Mouse (Mus musculus): ENCODE measurements at regions not wholly inside any gene's neighbourhood (a gene's known extent, or its start where the extent isn't known, plus 50 kb on each side); places are given as distances from the start of the nearest gene placed in this dataset.
A peak's percentile ranks its signal among the peaks of the same experiment; 100 is the strongest.

DNA sequence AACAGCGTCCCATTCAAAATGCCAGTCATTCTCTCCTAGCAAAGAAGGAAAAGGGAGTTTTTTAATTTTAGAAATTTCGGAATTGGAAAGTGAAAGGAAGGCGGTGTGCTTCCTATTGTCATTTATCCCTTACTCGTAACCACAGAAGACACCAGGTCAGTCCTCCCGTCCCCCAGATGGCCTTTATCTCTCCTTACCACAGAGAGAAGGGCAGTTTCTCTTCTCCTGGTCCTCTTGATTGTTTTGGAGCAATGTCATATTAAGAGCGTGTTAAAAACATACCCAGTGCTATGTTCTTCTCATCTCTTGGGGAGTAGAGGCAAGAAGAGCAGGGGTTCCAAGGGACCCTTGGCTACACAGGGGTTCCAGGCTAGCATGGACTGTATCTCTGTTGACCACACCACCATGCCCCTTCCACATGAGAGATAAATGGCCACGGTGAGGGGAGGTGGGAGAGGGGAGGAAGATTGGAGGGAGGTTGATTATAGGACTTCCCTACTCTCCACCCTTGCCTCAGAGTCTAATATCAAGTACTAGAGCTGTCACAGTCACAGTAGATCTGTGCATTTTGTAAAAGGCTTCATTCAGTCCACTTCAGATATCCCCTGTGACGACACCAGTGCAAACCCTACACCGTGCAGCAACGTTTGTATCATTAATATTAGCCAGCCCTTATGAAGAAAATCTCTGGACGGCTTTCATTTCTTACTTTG is 139.5 kb upstream of the Pkn2 start:
- no peak for DNase-seq

DNA sequence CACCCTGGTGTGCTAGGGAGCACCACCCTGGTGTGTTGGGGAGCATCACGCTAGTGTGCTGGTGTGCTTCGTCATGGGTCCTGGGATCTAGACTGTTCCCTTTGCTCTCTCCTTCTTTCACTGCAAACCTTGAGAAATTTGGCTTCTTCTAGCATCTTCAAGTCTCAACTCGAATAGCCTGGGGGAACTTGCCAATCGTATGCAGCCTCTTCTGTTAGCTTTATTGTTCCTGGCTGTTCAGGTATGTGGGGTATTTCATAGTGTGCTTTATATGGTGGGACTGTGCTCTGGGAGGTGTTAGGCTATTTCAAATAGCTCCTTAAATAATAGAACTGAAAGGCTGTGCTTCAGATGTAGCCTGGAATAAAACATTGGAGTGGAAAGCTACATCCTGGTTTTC is 135.7 kb upstream of the Pkn2 start:
- no peak for DNase-seq

DNA sequence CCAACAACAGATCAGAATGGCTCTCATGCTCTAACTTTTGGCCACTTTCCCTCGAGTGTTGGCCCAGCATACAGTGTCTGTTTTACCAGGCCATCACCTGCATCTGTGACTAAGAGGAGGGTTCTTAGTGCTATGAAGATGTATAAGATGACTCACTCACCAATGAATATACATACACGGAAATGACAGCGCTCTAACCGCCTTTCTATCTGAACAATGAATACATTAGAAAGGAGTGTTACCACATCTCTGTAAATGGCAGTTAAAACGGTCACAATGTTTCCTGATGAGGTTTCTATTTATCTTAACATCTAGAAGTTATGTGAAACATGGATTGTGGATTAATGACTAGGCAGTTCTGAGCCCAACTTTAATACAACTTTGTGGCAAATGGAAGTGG is 135.0 kb upstream of the Pkn2 start:
- DNase-seq, result no peak

DNA sequence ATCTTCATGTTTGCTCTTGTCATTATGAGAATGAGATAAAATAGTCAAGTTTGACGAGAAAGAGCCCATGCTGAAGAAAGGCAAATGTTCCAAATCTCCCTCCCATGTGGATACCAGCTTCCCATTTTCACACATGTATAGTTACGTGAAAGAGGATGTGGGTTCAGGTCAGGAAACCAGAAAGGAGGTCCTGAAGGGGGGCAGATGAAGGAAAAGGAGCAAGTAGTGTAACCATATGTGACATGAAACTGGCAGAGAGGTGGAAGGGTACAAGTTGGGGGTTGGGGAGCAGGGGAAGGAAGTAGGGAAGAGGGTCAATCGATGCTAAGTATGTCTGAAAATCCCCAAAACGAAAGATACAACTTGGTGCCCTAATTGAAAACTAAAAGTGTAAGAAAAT is 132.6 kb upstream of the Pkn2 start:
- DNase-seq, result no peak

DNA sequence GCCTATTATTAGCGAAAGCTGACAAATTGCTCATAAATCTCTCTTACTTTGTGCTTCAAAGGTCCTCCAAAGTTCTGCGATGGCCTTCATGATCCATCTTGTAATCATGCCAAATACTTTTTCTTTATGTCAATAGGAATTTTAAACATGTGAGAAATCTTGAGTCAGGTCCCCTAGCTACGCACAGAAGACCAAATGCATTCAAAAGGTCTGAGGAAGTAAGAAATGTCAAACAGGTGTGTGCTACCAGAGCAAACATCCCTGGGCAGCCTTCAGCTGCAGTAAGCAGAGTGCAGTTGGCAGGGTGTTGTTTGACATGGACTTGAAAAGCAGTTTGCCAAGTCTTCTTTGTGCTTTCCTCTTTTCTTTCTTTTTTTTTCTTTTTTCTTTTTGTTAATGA is 125.2 kb upstream of the Pkn2 start:
- no peak for DNase-seq

DNA sequence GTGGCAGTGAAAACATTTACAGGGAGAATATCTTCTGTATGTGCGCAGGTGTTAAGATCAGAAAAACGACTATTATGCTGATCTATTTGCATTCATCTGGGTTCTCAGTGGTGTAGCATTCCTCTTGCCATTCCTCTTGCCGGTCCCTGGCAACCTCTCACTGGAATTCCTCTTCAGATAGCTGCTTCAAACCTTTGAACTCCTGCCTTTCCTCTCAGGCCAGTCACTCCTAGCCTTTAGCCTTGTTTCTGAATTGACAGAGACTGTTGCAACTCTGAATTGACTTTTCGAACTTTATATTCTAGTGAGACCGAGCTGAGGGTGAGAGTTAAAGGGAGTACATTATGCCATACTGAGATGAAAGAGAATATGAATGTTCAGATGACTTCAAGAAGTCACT is 120.1 kb upstream of the Pkn2 start:
- no peak for DNase-seq

DNA sequence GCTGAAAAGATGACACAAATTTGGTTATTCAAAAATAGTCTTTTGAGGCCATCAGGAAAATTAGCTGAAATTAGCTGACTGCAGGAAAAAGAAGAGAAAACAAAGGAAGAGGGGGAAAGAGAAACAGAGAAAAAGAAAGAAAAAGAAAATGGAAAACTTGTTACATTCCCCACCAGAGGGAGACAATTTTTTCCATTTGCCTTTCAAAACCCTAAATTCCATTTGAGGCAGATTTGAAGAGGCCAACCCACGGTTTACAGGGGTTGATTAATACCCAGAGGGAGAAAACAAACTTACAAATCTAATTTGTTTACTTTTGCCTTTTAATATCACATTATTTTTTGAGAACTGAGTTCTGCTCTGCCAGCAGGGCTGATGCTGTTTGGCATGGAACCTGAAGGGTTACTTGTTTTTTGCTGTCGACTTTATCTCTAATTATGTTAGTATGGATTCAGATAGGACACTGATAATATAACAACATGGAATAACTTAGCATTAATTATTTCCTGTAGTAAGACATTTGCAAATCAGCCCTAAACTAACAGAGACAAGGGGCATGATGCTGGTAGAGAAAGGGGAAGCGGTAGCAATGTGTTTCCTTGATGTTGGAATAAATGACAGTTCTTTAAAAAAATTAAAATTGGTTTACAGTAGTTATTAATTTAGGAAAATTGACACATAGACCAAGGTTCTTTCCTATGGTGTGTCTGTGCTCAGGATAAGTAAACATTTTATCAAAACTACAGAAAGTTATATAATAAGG is 114.4 kb upstream of the Pkn2 start:
- DNase-seq, result no peak

DNA sequence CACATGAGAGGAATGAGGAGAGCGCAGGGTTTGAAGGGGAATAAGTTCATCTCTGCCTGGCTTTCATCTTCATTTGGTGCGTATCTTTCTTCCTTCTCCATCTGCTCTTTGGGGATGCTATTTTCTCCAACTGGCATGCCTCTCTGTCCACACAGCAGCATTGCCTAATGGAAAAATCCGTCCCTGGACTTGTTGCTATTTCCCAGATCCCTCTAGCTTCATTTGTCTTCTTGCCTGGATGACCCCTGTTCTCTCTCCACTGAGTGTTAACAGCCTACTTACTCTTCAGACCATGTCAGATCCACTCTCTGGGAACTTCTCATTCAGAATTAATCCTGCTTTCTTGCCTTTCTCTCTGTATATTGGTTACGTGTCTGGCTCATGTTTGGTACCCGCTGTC is 102.7 kb upstream of the Pkn2 start:
- no peak for DNase-seq

DNA sequence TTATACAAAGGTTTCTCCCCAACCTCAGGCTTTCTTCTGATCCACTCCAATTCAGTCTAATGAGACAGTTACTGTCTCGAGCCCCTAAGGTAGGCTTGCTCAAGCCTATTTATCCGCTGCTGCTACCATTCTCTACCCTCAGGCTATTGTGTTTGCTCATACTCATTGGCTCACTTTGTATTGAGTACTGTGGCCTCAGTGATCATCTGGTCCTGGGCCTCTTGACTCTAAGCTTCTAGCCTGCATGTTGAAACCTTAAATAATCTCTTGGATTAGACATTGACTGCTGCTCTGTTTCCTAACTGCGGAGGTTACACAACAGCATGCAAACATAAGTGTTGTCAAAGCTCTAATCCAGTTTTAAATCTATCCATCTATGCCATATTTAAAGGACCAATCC is 99.4 kb upstream of the Pkn2 start:
- no peak for DNase-seq

DNA sequence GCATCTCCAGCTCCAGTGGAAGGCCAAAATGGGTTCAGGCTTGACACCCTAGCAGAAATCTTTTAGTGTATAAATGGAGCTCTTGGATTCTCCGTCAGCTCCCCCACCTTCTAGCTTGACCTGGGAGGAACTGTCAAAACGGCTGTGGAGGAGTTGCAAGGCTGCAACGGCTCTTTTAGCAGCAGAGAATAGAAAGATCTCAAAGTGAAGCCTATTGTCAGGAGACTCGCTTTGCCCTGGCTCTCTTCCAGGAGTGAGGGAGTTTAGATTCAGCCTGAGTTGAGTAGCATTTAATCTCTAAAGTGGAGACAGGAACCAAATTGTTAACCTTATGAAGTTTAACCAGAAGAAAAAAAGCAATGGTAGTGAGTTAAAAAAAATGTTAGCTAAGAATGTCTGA is 97.4 kb upstream of the Pkn2 start:
- no peak for DNase-seq

DNA sequence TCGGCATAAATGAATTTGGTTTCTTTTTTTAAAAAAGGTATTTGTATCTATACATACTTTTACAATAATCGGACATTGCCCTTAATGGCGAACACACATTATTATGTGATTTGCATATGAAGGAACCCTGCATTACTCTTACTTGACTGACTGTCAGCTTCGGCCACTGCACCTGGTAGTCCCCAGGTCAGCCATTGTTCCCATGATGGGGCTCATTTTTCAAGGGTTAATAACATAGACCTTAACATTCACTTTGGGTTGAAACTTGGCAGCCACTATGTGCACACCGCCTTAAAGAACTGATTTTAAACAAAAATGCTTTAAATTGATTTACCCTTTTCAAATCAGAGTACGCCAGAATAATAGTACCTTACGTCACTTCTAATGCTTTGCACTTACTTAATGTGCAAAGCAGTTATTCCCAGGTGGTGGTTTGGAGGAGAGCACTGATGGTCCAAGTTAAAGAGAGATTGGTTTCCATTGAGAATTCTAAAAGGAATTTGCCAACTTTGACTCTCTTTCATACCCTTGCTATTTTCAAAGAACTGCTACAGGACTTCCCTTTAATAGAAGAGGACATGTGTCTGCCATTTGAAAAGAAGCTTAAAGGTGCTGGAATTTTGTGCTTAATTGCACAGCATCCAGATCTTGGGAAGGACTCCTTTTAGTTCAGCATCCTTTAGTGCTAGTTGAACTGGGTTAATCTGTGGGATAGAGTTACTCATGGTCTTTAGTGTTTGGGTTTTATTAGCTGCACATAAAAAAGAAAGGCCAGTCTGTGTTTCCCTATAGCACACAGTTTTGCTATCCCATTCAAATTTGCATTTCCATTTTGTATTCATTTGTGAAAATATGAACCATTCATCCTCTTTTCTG is 95.0 kb upstream of the Pkn2 start:
- no peak for DNase-seq

DNA sequence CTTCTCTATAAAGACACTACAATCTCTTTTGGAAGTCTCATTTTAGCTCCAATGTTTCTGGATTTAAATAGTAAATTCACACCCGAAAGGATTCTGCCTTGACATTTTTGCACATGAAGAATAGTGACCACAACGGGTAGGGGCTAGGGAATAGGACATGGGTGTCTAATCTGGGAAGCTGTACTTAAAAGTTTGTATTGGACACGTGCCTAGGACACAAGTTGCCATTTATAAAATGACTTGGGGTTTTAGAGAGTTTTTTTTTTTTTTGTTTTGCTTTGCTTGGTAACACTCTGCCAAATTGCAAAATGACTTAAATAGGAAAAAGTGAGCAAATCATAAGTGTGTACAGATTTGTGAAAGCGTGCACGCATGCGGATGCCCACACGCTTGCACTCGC is 93.8 kb upstream of the Pkn2 start:
- no peak for DNase-seq

DNA sequence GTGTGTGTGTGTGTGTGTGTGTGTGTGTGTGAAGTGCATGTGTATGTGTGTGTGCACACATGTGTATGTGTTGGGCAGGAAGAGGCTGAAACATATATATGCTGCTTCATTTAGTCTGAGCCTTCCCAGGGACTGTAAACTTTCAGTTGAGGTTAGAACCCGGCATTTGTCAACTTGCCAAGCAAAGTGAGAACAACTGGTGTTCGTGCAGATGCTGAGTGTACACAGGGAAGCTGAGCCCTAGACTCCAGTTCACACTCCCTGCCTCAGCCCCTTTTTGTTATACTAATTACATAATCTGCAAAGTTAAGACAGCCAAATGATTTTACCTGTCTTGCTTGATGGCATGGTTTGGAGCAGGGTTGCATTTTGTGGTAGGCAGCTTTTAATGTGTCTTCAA is 87.7 kb upstream of the Pkn2 start:
- DNase-seq, result no peak

DNA sequence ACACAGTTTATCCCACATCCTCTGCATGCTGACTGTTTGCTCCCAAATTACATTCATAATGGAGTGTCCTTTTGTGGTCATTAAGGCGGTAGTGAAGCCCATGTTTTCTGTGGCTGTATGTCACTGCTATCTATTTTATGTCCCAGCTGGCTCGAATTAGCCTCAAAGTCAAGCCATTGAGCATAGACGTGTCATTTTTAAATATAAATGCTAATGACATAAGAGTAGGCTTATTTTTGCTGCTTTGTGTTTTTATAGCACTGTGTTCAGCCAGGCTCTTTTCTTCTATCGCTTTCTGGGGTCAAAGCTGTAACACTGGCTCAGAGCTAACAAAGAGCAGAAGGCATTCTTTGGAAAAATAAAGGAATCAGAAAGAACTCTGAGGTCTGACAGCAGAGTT is 83.8 kb upstream of the Pkn2 start:
- DNase-seq, result no peak

DNA sequence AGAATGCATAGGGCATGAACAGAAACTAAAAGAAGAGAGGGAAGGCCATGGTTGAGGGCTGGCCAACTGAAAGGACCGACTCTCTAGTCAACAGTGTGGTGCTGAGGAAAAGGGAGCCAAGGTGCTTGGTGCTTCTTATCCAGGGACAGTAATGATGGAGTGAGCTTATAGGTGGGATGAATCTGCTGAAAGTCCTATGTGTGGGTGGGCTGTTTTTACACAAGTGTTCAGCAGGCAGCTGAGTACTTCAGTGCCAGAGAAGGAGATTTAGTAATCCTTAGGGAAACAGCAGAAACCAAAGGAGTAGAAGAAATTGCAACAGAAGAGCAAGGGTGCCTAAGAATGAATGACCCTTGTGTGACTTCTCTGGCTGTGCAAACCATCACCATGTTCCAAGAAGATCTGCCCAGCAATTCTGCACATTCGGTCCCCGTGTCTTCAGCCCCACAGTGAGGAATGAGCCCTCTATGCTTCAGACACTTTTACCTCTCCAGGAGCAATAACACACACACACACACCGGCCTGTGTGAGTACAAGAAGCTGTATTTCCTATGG is 82.1 kb upstream of the Pkn2 start:
- no peak for DNase-seq

DNA sequence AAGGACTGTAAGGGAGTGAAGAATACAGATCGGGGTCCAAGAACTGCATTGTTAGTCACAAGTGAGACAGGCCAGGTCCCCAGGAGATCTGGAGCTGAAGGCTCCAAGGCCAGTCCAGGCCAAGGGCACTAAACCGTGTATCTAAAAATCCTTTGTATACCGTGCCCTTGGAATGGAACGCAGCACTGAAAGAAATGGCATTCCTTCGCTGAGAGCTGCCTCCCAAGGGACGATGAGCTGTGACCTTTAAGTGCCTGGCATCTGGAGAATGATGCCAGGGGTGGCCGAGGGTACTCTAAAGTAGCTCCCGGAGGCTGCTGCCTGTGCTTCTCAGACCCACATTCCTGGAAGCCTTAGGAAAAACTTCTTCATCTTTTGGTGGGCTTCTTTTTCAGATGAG is 76.0 kb upstream of the Pkn2 start:
- DNase-seq, result peak; percentile 11

DNA sequence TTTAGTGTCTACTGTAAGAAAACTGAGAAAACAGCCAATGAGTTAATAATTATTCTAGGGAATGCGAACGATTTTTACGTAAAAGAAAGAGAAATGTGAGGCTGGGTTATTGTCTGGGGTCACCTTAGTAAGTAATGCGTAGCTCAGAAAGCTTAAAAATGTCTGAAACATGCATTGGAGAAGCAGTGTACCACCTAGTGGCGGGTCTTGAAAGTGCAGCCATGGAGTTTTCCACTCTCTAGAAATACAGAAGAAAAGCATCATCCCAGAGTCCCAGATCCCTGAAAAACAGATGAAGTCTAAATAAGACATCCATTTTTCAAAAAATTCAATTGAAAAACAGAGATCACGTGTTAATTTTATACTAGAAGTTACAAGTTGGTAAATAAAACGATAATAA is 67.0 kb upstream of the Pkn2 start:
- peak; percentile 68 for DNase-seq

DNA sequence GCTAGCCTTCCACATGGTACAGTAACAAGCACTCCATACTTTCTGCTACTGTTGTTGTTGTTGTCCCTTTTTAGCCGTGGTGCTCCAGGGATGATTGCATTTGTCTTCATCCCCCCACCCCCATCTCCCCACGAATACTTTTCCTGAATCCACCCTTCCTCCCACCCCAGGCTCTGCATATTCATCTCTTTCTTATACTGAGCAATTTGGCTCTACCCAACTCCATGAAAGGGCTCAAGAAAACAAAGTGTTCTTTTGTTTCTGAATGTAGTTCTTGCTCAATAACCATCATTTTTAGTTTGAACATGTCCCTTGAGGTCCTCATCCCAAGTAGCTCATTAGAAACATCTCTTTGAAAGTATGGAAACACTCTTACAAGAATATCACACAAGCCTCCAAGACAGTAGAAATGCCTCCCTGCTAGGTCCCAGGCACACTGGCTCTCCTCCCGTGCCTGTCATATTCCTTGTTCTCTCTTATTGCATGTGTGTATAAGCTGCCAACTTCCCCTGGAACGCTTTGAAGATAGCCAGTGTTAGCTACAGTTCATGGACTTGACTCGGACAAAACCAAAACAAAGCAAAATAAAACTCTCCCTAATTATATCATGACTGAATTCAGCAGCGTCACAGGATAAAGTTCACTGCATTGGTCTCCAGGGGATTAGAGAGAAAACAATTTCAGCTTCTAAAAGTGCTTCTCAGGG is 59.7 kb upstream of the Pkn2 start:
- no peak for DNase-seq

DNA sequence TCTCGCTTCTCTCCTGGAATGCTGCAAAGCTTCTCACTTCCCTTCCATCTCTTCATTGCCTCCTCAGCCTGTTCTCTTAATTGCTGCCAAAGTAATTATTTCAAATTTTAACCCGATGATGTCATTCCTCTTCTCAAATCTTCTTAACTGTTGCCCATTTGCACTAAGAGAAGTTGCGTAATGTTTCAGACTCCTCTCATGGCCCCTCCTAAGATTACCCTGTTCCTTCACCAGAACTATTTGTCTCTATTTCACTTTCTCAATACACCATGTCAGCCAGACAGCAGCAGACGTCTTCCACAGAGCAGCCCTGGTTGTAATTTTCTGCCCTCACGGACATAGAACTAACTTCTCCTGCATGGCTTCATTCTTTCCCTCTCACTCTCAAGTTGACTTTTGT is 59.1 kb upstream of the Pkn2 start:
- no peak for DNase-seq

DNA sequence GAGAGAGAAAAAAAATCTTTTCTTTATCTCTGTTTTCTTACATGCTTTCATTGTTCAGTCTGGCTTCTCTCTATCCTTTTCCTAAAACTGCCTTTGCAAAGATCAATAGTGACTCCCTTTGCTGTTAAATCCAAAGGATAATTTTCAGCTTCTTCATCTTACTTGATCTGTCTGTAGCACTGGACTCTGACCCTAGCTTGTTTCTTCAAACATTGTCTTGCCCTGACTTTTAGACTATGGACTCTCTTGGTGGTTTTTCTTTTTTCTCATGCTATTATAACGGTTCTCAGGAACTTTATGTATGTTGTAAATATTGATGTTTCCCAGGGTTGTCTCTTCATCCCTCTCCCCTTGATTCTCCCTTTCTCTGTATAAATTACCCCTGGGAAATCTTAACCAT is 58.0 kb upstream of the Pkn2 start:
- DNase-seq, result no peak

DNA sequence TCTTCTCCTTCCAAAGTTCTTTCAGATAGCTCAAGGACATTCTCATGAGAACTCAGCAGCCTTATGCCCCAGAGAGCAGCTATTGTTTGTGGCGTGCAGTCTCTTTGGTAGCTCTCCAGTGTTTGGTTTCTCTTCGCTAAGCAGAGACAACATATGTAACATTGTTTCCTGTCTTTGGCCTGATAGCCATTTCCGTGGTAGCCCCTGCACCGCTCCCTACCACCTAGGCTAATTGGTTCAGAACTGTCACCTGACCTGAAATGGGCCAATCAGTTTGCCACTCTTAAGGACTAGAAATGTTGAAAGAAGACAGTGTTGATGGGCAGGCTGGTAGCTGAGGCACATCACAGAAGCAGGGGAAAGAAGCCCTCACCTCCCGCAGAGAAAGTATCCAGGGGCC is 54.1 kb upstream of the Pkn2 start:
- no peak for DNase-seq

DNA sequence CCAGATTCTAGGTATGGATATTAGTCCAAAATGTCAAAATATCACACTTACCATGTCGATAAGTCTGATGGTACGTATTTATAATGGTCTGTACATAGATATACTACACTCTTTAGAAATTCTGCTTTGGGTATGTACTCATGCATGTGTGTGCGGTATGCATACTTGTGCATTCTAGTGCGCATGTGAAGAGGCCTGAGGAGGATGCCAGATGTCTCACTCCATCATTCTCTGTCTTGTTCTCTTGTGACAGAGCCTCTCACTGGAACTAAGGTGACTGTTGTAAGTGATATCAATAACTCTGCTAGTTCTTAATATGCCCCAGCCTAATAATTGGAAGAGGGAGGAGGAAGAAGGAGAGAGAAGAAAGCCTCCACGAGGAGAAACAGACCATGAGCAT is 52.5 kb upstream of the Pkn2 start:
- DNase-seq, result no peak

Measured in adrenal gland, postnatal 25 days (tissue).